Mouse (Mus musculus): Measurements from ENCODE around the gene Cpm. TPM values are rescaled to one million over a fixed set of nuclear protein-coding genes. Genes with fewer than 3 reads are reported as not detected.

Cpm gene
- polyA plus RNA-seq, 1 experiment from 2014 or later = 3.7 TPM

- Histone ChIP-seq H3K36me3 (ENCODE audit: control insufficient read depth, insufficient read depth) (no peaks in the 10 kb centered on the region), H3K4me3 (ENCODE audit: low read length) (no peak overlapping the region), H3K27ac (ENCODE audit: low read length) (no peak overlapping the region), H3K4me1 (ENCODE audit: control insufficient read depth, insufficient read depth, low read length) (peaks cover 7% of the 10 kb centered on the region), H3K4me2 (ENCODE audit: low read depth, low read length) (no peak overlapping the region), H3K9ac (ENCODE audit: low read length) (no peak overlapping the region), H3K27me3 (ENCODE audit: control insufficient read depth, insufficient read depth, low read length) (no peaks in the 10 kb centered on the region), H3K9me3 (replicated peaks; ENCODE audit: control insufficient read depth, low read length) (no peaks in the 10 kb centered on the region)
- 80% methylated on average over 5 of the region's 5 CpGs for WGBS
- no peak for ATAC-seq (replicated peaks; ENCODE audit: extremely low read depth, insufficient read depth, low FRiP score)
These were observed 49.9 kb downstream of the Cpm start for GRCm38 (mm10) chr10:117679029-117679686.

- no peak overlapping the region for H3K9ac ChIP-seq (ENCODE audit: low read length)
- no peaks in the 10 kb centered on the region for H3K9me3 ChIP-seq (replicated peaks; ENCODE audit: control insufficient read depth, low read length)
- no peaks in the 10 kb centered on the region for H3K27me3 ChIP-seq (ENCODE audit: control insufficient read depth, insufficient read depth, low read length)
- no peak overlapping the region for H3K27ac ChIP-seq (ENCODE audit: low read length)
- WGBS = 87% methylated on average over 14 of the region's 14 CpGs
- no peaks in the 10 kb centered on the region for H3K36me3 ChIP-seq (ENCODE audit: control insufficient read depth, insufficient read depth)
- H3K4me2 ChIP-seq (ENCODE audit: low read depth, low read length) = no peak overlapping the region
- H3K4me1 ChIP-seq (ENCODE audit: control insufficient read depth, insufficient read depth, low read length) = peaks cover 7% of the 10 kb centered on the region
- H3K4me3 ChIP-seq (ENCODE audit: low read length) = no peak overlapping the region
- ATAC-seq (replicated peaks; ENCODE audit: extremely low read depth, insufficient read depth, low FRiP score) = no peak
These were observed 50.7 kb downstream of the Cpm start for GRCm38 (mm10) chr10:117679963-117680473.

- 85% methylated on average over 12 of the region's 12 CpGs for WGBS
- Histone ChIP-seq H3K36me3 (ENCODE audit: control insufficient read depth, insufficient read depth) (no peaks in the 10 kb centered on the region), H3K27ac (ENCODE audit: low read length) (no peak overlapping the region)
These were observed 51.7 kb downstream of the Cpm start for GRCm38 (mm10) chr10:117680868-117681513.

GRCm38 (mm10) chr10:117681543-117681942 is 52.2 kb downstream of the Cpm start:
- no peak overlapping the region for H3K4me2 ChIP-seq (ENCODE audit: low read depth, low read length)
- WGBS = 78% methylated on average over 3 of the region's 3 CpGs
- no peaks in the 10 kb centered on the region for H3K4me1 ChIP-seq (ENCODE audit: control insufficient read depth, insufficient read depth, low read length)
- H3K36me3 ChIP-seq (ENCODE audit: control insufficient read depth, insufficient read depth) = no peaks in the 10 kb centered on the region
- H3K27ac ChIP-seq (ENCODE audit: low read length) = no peak overlapping the region
- no peak overlapping the region for H3K4me3 ChIP-seq (ENCODE audit: low read length)
- ATAC-seq (replicated peaks; ENCODE audit: extremely low read depth, insufficient read depth, low FRiP score) = no peak
- H3K9ac ChIP-seq (ENCODE audit: low read length) = no peak overlapping the region
- no peaks in the 10 kb centered on the region for H3K9me3 ChIP-seq (replicated peaks; ENCODE audit: control insufficient read depth, low read length)
- no peaks in the 10 kb centered on the region for H3K27me3 ChIP-seq (ENCODE audit: control insufficient read depth, insufficient read depth, low read length)

More at GRCm38 (mm10) chr10:117680868-117681513, 51.7 kb downstream of the Cpm start:
- Histone ChIP-seq H3K4me1 (ENCODE audit: control insufficient read depth, insufficient read depth, low read length) (peaks cover 3% of the 10 kb centered on the region), H3K9me3 (replicated peaks; ENCODE audit: control insufficient read depth, low read length) (no peaks in the 10 kb centered on the region), H3K27me3 (ENCODE audit: control insufficient read depth, insufficient read depth, low read length) (no peaks in the 10 kb centered on the region), H3K9ac (ENCODE audit: low read length) (no peak overlapping the region), H3K4me2 (ENCODE audit: low read depth, low read length) (no peak overlapping the region), H3K4me3 (ENCODE audit: low read length) (no peak overlapping the region)
- ATAC-seq (replicated peaks; ENCODE audit: extremely low read depth, insufficient read depth, low FRiP score) = no peak

- Histone ChIP-seq H3K9me3 (replicated peaks; ENCODE audit: control insufficient read depth, low read length) (no peaks in the 10 kb centered on the region), H3K27ac (ENCODE audit: low read length) (no peak overlapping the region), H3K4me3 (ENCODE audit: low read length) (no peak overlapping the region), H3K9ac (ENCODE audit: low read length) (no peak overlapping the region), H3K36me3 (ENCODE audit: control insufficient read depth, insufficient read depth) (no peaks in the 10 kb centered on the region), H3K4me2 (ENCODE audit: low read depth, low read length) (no peak overlapping the region), H3K27me3 (ENCODE audit: control insufficient read depth, insufficient read depth, low read length) (no peaks in the 10 kb centered on the region), H3K4me1 (ENCODE audit: control insufficient read depth, insufficient read depth, low read length) (no peaks in the 10 kb centered on the region)
- no peak for ATAC-seq (replicated peaks; ENCODE audit: extremely low read depth, insufficient read depth, low FRiP score)
- WGBS = 62% methylated on average over 14 of the region's 14 CpGs
These were observed 52.9 kb downstream of the Cpm start for GRCm38 (mm10) chr10:117681999-117682857.

GRCm38 (mm10) chr10:117682858-117683733 is 53.8 kb downstream of the Cpm start:
- H3K9me3 ChIP-seq (replicated peaks; ENCODE audit: control insufficient read depth, low read length) = no peaks in the 10 kb centered on the region
- no peaks in the 10 kb centered on the region for H3K27me3 ChIP-seq (ENCODE audit: control insufficient read depth, insufficient read depth, low read length)
- no peak for ATAC-seq (replicated peaks; ENCODE audit: extremely low read depth, insufficient read depth, low FRiP score)
- no peak overlapping the region for H3K4me2 ChIP-seq (ENCODE audit: low read depth, low read length)
- WGBS = 77% methylated on average over 30 of the region's 30 CpGs
- no peak overlapping the region for H3K4me3 ChIP-seq (ENCODE audit: low read length)
- peaks cover 2% of the 10 kb centered on the region; the same call in 1 of the 2 replicates for H3K36me3 ChIP-seq (ENCODE audit: control insufficient read depth, insufficient read depth)
- no peak overlapping the region for H3K27ac ChIP-seq (ENCODE audit: low read length)
- H3K9ac ChIP-seq (ENCODE audit: low read length) = no peak overlapping the region
- H3K4me1 ChIP-seq (ENCODE audit: control insufficient read depth, insufficient read depth, low read length) = no peaks in the 10 kb centered on the region

GRCm38 (mm10) chr10:117683734-117684037 is 54.4 kb downstream of the Cpm start:
- 84% methylated on average over 9 of the region's 9 CpGs for WGBS
- H3K4me1 ChIP-seq (ENCODE audit: control insufficient read depth, insufficient read depth, low read length) = no peaks in the 10 kb centered on the region
- no peaks in the 10 kb centered on the region for H3K9me3 ChIP-seq (replicated peaks; ENCODE audit: control insufficient read depth, low read length)
- no peak overlapping the region for H3K4me2 ChIP-seq (ENCODE audit: low read depth, low read length)
- H3K9ac ChIP-seq (ENCODE audit: low read length) = no peak overlapping the region
- ATAC-seq (replicated peaks; ENCODE audit: extremely low read depth, insufficient read depth, low FRiP score) = no peak
- H3K4me3 ChIP-seq (ENCODE audit: low read length) = no peak overlapping the region
- no peaks in the 10 kb centered on the region for H3K27me3 ChIP-seq (ENCODE audit: control insufficient read depth, insufficient read depth, low read length)
- H3K27ac ChIP-seq (ENCODE audit: low read length) = no peak overlapping the region
- H3K36me3 ChIP-seq (ENCODE audit: control insufficient read depth, insufficient read depth) = peaks cover 6% of the 10 kb centered on the region

- no peak overlapping the region for H3K9ac ChIP-seq (ENCODE audit: low read length)
- H3K27ac ChIP-seq (ENCODE audit: low read length) = no peak overlapping the region
- H3K4me2 ChIP-seq (ENCODE audit: low read depth, low read length) = no peak overlapping the region
- no peaks in the 10 kb centered on the region for H3K9me3 ChIP-seq (replicated peaks; ENCODE audit: control insufficient read depth, low read length)
- no peaks in the 10 kb centered on the region for H3K27me3 ChIP-seq (ENCODE audit: control insufficient read depth, insufficient read depth, low read length)
- H3K4me1 ChIP-seq (ENCODE audit: control insufficient read depth, insufficient read depth, low read length) = no peaks in the 10 kb centered on the region
- 80% methylated on average over 19 of the region's 19 CpGs for WGBS
- no peak for ATAC-seq (replicated peaks; ENCODE audit: extremely low read depth, insufficient read depth, low FRiP score)
- H3K36me3 ChIP-seq (ENCODE audit: control insufficient read depth, insufficient read depth) = peaks cover 13% of the 10 kb centered on the region
- H3K4me3 ChIP-seq (ENCODE audit: low read length) = no peak overlapping the region
These were observed 55.2 kb downstream of the Cpm start for GRCm38 (mm10) chr10:117684298-117685170.
